Mouse (Mus musculus): ENCODE measurements around the gene Ipmk.

- TF ChIP-seq NRF1 (IDR thresholded peaks at IDR 0.05; ENCODE audit: low read depth, low read length) (no peak), ZNF384 (IDR thresholded peaks at IDR 0.05; ENCODE audit: low read depth, low read length) (no peak), BHLHE40 (IDR thresholded peaks at IDR 0.05; ENCODE audit: low read depth, low read length) (no peak), CTCF (conservative IDR thresholded peaks at IDR 0.05 in 1 of 2, IDR thresholded peaks at IDR 0.05 in 1 of 2; ENCODE audit: low read depth in 2 of 2, low read length in 2 of 2) (no peak)
Observed at GRCm38 (mm10) chr10:71389311-71389710, 41.7 kb downstream of the Ipmk start.
